Mouse (Mus musculus): ENCODE data around the gene Zdhhc25.

The Zdhhc25 gene

GRCm38 (mm10) chr15:88600002-88600401 is at the start of gene Zdhhc25:
TSS of gene Zdhhc25 (plus strand) at chr15:88600302.
- DNase-seq (ENCODE audit: low spot score) = no peak

DNA sequence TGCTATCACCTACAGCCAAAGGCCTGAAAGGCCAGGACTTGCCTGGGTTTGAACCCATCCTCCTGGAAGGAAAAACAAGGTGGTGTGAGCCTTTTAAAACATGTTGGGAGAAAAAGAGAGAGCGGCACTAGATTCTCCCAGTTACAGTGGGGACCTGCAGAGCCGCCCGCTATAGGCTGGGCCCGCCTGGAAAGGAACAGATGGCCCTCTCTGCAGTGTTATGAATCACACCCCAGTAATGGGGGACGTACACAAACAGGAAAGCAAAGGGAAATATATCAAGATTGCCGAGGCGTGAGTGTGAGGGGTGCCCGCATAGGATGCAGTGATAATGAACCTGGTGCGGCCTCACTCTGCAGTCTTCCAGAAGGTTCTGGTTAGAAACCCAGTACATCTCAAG is 47.2 kb upstream of the Zdhhc25 start:
- DNase-seq (ENCODE audit: low spot score) = no peak

DNA sequence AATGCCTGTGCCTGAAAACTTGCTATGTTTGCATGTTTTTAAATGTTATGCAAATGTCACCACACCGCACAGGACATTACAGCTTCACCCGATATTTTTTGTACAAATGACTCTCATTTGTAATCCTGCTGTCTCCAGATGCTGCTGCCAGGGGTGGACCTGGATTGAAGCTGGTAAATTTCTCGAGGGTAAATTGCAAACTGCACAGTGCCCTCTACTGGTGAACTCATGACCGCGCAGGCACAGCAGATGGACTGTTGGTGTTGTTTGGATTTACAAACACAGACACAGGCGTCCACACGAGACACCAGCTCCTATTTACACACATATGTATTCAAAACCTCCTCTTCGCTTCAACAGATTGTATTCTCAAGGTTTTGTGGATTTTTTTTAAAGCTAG is 44.6 kb upstream of the Zdhhc25 start:
- DNase-seq (ENCODE audit: low spot score) = peak; percentile 9

- DNase-seq (ENCODE audit: low spot score) = no peak
Measured at GRCm38 (mm10) chr15:88560637-88561036, 39.5 kb upstream of the Zdhhc25 start.

DNA sequence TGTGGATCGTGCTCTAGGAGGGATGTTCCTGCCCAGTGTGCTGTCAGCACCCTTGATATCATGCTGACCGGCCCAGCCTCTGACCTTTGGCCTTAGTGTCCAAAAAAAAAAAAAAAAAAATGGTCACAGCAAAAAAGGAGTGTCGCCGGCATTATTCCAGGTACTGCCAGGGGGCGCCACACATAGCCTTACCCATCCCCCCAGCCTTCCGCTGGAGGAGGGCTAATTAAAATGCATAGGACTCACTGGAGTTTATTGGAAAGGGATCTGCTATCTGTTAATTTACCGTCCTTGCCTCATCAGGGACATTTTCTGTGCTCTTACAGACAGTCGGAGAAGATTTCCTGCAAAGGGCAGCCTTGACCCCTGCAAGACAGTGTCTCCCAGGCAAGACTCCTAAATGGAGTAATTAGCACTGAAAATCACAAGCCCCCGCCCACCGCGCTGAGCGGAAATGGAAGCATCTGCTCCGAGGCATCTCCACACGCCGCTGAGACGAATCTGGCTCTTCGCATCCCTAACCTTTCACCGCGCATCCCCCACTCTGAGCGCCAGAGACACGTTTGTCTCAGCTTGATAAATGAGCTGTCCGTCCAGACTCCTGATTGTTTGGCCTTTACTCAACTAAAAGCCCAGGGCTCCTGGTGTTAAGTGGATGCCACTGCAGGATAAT is 38.9 kb upstream of the Zdhhc25 start:
- DNase-seq (ENCODE audit: low spot score) = no peak

DNA sequence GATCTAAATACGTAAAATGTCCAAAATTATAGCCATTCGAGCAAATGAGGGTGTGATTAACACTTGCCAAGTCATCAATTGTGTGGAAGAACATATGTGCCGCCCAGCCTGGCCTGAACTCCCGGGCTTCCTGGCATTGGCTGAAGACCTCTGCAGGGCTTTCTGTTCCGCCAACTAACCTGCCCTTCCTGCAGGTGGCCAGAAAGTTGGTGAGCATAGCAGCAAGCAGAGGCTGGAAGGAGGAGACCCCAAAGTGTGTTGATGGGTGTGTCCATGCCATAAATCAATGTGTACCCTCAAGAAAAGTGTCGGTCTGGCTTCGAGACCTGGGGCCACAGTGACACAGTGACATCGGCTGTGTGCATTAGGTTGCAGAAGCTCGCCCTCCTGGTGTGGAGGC is 34.8 kb upstream of the Zdhhc25 start:
- DNase-seq (ENCODE audit: low spot score) = no peak

DNA sequence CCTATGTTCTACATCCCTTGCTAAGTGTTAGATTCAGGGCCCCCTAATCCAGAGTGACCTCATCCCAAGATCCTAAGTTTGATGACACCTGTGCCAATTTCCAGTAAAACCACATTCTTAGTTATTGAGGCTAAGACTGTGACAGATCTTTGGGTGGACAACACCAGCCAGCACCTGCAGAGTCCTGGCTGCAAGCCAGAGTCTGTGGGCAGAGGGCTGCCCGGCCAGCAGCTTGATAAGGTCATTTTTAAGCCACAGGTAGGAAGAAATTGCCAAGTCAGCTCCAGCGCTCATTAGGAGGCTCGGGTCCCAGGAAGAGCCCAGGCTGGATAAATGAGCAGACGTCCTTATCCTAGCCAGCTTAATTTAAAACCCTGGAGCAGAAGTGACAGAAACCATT is 34.3 kb upstream of the Zdhhc25 start:
- no peak for DNase-seq (ENCODE audit: low spot score)

DNA sequence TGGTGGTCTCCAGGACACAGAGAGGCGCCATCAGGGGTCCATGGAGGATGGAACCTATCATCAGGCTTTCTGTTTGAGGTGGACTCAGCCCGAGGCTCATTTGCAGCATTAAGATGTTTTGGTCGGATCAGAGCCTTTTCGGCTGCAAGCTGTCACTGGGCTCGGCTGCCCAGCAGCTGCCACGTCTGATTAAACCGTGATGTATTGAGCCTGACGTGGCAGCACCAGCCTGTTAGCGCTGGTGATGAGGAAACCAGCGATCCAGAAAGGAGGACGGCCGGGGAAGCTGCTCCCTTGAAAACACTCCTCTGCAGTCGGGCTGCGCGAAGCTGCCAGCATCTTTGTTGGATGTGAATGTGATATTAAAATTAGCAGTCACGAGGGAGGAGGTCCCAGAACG is 29.4 kb upstream of the Zdhhc25 start:
- DNase-seq (ENCODE audit: low spot score) = no peak

DNA sequence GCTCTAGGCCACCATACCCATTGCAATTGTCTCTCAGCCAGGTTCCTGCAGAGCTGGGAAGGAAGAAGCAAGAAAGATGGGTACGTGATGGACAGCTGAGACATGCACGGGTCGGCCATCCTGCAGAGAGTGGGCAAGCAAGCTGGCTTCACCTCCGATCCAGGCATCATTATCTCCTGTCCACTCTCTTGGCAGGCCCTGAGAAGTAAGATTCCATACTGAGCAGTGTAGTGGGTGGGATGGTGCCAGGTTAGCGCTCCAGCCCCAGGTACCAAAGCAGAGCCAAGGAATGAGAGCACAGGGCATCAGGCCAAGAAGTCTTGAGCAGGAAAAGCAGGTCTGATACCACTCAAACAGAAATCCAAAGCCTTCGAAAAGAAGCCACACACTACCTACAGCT is 20.6 kb upstream of the Zdhhc25 start:
- no peak for DNase-seq (ENCODE audit: low spot score)

DNA sequence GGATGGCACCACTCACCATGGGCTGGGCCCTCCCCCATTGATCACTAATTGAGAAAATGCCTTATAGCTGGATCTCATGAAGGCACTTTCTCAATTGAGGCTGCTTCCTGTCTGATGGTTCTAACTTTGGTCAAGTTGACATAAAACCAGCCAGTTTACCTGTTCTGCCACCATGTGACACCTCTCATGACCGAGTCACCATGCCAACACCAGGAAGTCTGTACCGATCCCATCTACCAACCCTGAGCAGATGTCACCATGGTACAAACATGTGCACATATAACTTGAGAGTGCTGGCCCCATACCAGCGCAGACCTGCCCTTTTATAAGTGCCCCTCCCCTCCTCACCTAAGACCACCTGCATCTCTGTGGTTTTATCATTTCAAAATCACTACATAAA is 2.4 kb downstream of the Zdhhc25 start:
- no peak for DNase-seq (ENCODE audit: low spot score)

DNA sequence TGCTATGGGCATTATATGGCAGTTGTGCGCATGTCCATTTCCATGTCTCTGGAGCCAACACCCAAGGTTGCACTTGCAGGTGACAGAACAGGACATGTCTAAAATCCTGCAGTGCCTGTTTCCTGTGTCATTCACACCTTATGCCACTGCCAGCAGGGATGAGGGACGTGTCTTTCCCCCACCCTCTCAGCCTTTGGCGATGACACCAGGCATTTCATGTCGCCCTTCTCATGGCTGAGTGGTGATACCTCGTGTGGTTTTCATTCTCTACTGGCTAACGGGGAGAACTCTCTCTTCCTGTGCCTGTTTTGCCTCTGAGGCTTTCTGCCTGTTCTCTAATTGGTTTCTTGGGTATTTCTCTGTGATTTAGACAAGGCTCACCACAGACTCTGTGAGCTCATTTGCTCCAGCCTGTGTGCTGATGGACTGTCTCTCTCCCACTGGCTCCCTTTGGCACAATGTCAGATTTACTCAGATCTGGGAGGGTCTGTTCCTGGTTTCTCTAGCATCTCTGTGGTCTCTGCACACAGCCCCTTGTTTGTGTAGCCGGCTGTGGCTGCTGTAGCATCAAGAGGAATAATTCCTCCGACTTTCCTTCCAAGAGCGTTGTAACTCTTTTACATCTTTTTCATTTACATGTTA is 3.1 kb downstream of the Zdhhc25 start:
- DNase-seq (ENCODE audit: low spot score) = no peak

DNA sequence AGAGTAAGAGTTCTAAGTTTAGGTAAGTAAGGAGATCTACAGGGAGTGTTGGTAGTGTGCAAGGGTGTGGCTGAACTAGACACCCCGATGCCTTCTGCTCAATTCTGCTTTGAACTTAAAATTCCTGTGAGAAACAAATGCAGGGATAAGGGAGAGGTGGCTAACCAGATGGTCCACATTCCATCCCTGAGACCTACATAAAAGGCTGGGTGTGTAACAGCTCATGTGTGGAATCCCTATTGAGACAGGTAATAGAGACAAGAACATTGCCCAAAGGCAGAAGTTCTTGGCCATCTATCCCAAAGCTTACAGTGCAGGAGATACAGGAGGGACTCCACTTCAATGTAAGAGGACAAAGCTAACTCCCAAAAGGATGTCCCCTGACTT is 3.6 kb downstream of the Zdhhc25 start:
- no peak for DNase-seq (ENCODE audit: low spot score)

GRCm38 (mm10) chr15:88604669-88605414 is 4.7 kb downstream of the Zdhhc25 start:
- no peak for DNase-seq (ENCODE audit: low spot score)

GRCm38 (mm10) chr15:88605415-88605785 is 5.3 kb downstream of the Zdhhc25 start:
- DNase-seq (ENCODE audit: low spot score) = no peak

DNA sequence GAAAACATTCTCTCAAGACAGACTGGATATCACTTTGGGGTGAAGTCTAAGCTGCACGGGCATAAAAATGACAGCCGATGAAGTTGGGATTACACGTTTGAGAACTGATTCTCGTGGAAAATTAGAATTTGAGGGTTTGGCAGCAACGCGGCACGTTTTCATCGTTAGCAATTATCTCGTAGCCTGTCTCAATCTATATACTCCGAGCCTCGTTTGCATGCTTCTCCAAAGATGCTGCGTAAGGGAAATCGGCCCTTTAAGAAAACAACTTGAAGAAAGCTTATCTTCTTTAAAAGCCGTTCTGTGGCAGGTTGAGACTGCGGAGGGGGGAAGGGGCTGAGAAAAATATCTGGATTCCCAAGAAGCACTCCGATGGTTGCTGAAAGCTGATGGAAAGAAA is 17.0 kb downstream of the Zdhhc25 start:
- DNase-seq (ENCODE audit: low spot score) = no peak

DNA sequence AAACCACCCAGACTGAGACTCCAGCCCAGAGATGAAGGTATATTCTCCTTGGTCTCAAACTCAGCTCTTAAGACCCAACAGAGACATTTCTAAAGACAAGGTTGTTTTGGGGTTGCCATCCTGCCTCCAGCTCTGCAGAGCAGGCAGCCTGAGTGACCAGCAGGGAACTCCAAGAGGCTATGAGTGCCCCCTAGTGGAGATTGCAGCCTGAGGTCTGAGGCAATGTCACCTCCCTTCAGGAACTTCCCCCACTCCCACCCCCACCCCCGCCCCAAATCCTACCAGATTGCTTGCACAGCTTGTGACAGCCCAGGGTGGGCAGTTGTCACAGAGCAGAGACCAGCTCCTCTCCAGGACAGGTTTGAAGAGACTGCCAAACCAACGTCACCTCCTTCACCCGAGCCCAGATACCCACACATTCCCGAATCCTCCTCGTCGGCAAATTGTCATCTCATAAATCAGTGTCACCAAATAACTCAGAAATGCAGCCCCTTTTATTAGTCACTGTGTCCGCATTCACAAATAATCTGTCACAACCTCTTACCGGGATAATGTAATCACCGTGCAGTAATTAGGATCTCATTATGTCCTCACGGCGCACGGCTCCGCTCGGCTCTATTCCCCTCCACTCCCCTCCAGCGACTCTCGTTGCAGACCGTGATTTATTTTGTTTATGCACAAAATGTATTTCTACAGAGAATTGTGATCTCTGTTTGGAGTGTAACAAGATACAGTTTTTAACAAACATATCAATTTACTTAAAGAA is 18.1 kb downstream of the Zdhhc25 start:
- DNase-seq (ENCODE audit: low spot score) = no peak

GRCm38 (mm10) chr15:88620017-88620416 is 19.9 kb downstream of the Zdhhc25 start:
- DNase-seq (ENCODE audit: low spot score) = no peak

- DNase-seq (ENCODE audit: low spot score) = no peak
Measured at GRCm38 (mm10) chr15:88623891-88624290, 23.8 kb downstream of the Zdhhc25 start.

DNA sequence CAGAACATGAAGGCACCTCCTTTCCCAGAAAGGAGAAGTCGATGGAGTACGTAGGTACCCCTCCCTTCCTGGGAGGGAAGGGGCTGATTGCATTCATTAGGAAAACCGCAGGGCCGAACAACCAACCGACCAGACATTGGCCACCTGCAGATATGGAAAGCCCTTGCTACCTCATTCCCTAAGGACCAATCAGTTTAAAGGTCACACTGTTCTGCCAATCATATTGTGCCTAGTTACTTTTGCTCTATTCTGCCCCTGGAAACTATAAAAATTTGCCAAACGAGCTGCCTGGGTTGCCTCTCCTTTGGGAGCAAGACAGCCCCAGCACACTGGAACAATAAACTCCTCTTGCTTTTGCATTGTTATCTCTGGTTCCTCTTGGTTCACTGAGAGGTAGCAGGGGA is 24.8 kb downstream of the Zdhhc25 start:
- DNase-seq (ENCODE audit: low spot score) = no peak

- DNase-seq (ENCODE audit: low spot score) = no peak
Measured at GRCm38 (mm10) chr15:88625303-88626066, 25.4 kb downstream of the Zdhhc25 start.

GRCm38 (mm10) chr15:88626886-88627488 is 26.9 kb downstream of the Zdhhc25 start:
- DNase-seq (ENCODE audit: low spot score) = no peak

Data from c-Kit-positive CD71-positive TER-119-positive erythroid progenitor cells, embryonic 14.5 days (primary cell).